Mouse (Mus musculus) thymus, postnatal 25 days (tissue): ENCODE measurements around the gene Smpd1.

Experiments used
- DNase-seq: peaks from one replicate; pipeline ENCODE4 v3.0.0; 2022

Gene Smpd1

GRCm38 (mm10) chr7:105565071-105565836 lies 11.1 kb downstream of the Smpd1 start:
- DNase-seq: no peak

DNA sequence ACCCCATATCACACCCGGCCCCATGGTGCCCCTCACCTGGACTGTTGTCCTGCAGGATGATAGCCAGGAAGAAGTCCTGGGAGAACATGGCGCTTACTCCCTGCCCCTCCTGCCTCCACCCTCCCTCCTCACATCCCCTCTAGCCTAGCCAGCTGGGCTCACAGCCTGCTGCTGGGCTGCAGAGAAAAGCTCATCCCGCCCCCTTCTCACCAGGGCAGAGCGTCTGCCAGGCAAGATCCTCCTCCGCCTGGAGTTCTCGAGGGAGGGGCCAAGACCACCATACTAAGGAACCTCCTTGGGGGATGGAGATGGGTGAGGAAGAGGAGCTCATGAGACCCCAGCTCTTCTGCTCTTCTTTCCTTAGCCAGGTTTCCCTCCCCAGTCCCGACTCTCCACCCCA lies 14.4 kb downstream of the Smpd1 start:
- no peak for DNase-seq

- no peak for DNase-seq
These were observed 14.9 kb downstream of the Smpd1 start for GRCm38 (mm10) chr7:105568988-105569471.

GRCm38 (mm10) chr7:105569512-105570496 lies 15.6 kb downstream of the Smpd1 start:
- DNase-seq: no peak

GRCm38 (mm10) chr7:105570756-105571155 lies 16.6 kb downstream of the Smpd1 start:
- no peak for DNase-seq

- no peak for DNase-seq
These were observed 18.8 kb downstream of the Smpd1 start for GRCm38 (mm10) chr7:105572949-105573348.

GRCm38 (mm10) chr7:105574537-105574936 lies 20.4 kb downstream of the Smpd1 start:
- DNase-seq: no peak

DNA sequence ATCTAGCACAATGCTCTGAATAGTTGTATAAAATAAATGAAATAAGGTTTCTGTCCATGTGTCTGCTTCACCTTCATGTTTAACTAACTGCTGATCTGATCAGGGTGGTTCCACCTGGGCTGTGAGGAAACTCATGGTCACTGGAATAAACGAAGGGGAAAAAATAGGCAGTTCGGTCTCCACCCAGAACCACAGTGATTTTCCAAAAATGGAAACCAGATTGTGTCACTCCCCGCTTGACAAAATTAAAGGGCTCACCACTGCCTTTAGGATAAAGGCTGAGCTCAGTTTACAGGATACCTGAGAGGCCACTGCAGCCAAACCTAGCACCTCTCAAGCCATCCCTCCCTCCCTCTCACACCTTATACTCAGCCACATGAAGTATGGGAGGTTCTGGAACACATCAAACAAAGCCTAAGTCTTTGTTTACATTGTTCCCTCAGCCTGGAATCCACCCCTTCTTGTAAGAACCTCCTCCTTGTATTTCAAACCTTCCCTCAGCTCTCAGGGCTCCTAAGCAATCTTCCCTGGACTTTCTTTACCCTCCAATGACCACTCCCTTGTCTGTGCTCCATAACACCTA lies 22.1 kb downstream of the Smpd1 start:
- no peak for DNase-seq

- DNase-seq: no peak
These were observed 23.3 kb downstream of the Smpd1 start for GRCm38 (mm10) chr7:105577377-105577871.

DNA sequence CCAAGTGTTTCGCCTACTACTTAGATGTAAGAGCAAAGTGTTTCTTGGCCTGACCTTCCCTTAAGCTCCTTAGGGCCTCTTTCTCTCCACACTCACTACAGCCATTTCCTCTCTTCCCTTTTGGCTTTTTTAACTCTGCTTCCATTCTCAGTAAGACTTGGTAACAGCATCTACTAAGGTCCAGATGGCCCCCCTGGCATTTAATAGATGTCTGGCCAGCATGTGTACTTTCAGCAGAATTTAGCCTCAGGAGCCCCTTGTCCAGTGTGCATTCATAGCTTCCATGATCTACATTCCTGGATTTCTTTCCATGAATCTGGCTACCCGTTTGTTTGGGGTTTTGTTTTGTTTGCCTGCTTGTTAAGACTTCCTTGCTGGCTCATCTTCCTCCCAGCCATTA lies 24.3 kb downstream of the Smpd1 start:
- no peak for DNase-seq

- no peak for DNase-seq
These were observed 26.5 kb downstream of the Smpd1 start for GRCm38 (mm10) chr7:105580627-105581089.

DNA sequence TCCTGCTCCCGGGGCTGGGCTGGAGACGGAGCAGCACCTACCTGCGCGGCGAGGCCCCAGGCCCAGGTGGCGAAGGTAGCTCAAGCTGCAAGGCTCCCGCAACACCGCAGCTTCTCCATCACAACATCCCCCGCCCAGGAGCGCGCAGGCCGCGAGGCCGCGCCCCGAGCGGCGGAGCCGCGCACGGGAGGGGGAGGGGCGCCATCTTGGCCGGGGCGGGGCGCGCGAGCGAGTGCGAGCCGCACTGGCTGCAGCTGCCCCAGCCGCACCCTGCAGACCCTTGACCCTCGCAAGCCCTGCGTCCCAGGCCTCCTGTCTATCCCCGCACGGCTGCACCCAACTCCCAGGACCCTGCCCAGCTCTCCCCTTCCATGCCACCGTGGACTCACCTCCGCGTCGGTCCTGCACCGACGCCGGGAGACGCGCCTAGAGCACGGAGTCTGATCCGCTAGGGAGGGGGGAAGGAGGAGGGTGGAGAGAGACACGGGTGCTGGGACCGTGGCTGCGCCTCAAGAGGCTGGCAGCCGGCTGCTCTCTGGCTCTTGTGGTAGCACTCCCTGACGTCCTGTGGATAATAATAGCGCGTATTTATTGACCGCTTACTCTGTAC lies 27.0 kb downstream of the Smpd1 start, which contains the start of gene Apbb1:
Gene Apbb1 (minus strand): TSS at position 560 of the 610 bp plus-strand sequence.
- peak; percentile 57 for DNase-seq

DNA sequence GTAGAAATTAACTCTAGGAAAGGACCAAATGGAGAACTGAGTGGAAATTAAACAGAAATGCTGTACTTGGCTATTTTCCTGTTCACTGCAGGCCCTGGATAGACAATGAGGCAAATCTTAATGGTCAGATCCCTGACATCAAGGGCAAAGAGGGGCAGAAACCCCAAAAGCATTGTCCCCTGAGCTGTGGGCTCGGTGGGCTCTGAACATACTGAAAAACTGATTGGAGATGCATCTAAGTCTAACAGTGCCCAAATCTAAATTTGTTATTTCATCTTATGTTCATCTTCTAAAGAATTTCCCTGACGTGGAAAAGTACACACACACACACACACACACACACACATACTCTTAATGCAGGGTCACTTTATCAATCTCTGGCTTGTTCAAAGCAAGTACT lies 27.8 kb downstream of the Smpd1 start:
- DNase-seq: no peak

DNA sequence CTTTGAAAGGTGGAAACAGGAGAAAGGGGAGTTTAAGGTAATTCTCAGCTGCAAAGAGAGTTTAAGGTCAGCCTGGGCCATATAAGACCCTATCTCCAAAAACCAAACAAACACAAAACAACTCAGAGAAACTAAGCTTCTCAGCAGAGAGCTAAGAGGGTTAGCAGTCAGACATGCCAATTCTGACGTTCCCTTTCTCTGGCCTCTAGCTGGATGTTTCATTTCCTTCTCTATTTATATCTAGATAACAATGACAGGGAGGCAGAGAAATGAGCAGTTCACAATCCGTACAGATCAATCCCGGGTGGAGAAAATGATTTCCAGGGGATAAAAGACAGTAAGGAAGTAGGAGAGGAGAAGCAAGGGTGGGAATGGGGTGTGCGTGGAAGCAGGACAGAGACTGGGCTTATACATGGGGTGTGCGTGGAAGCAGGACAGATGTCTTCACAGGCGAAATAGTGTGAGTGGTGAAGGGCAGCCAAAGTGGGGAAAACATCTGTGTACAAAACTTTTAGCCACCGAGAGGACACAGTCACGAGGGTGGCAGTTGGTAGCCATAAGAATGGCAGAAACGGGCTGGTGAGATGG lies 34.3 kb downstream of the Smpd1 start:
- no peak for DNase-seq

GRCm38 (mm10) chr7:105590097-105590496 lies 35.9 kb downstream of the Smpd1 start:
- DNase-seq: no peak

DNA sequence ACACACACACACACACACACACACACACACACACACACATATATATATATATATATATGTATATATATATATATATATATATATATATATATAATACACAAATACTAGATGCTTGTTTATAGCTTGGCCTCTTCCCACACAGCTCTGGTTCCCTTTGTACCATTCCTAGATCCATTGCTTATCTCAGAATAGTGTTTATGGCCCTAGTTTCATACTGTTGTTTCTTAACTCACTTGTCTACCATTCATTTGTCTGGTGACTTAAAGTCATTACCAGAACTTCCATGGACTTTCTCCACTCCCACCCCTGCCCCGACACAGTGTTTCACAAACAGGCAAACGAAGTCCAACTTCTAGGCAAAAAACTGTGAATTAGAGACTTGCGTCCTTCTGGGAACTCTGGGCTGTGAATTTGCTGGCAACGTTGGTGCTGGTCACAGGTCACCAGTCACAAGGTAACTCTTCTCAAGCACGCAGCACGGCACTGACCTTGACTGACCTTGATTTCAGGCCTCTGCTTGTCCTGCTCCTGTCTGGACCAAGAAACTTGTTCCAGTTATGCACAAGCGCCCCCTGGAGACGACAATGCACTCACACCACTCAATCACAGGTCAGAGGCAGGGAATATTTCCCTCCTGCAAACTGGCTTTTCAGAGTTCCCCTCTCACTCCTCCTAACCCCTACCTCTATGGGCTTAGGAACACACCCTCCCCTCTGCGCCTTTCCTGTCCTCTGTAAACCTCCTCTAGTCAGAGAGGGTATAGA lies 48.9 kb downstream of the Smpd1 start:
- DNase-seq: peak; percentile 43
